Mouse (Mus musculus): ENCODE measurements around the gene Rfc5.
"Not testable (repeated sequence)": the region's sequence is repeated elsewhere in the genome, so short reads cannot be mapped to it uniquely, and the experiment has no call there.

The Rfc5 gene

DNA sequence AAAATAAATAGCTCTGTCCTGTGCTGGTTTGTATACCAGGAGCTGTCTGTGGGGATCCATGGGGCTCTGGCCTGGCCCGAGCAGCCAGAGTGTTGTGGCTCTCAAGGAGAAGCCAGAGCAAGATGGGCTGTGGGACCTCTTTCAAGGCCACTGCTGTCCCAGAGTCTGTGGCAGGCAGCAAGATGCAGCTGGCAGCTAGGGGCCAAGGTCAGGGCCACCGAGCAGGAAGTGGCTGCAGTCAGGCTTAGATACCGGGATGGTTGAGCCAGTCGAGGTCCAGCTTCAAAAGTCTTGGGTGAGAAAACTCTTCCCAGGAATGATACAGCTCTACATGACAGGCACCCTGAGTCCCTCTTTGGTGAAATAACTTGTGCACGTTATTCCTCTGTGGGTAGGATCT, 41.8 kb downstream of the Rfc5 start:
- no peak for DNase-seq

GRCm38 (mm10) chr5:117346281-117346680, 42.6 kb downstream of the Rfc5 start:
- DNase-seq, result no peak

DNA sequence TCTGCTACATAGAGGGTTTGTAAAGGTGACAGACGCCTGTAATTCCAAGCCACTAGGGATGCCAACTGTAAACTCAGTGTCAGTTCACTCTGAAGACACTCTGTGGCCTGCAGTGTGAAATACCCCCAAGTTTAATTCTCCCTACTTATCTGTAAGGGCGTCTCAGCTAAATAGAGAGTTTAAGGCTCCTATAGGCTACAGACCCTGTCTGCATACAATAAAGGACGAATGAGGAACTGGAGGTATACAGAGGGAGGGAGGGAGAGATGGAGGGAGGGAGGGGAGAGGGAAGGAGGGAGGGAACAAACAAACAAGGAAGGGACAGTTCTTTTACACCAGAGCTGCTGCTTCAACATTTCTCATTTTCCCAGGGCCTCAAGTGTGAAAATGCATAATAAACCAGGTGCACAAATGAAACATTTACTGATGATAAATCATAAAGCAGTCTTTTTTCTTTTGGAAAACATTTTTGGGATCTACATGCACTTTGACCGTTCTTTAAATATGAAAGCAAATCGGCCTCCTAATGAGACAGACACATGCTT, 43.3 kb downstream of the Rfc5 start:
- no peak for DNase-seq

DNA sequence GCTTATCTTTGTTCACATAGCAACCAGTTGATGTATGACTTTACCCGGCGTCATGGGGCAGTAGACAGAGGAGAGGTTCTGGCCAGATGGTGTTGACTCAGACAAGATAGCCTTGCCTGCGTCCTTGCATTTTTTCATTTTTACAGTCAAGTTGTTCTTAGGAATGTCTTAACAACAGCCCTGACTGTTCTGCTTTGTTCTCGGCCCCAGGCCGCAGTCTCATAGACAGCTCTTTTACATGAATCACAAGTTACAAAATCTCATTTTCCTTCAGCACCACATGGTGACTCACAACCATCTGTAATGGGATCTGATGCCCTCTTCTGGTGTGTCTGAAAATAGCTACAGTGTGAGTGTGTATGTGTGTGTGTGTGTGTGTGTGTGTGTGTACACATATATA, 44.4 kb downstream of the Rfc5 start:
- not testable (repeated sequence) for DNase-seq

- DNase-seq, result no peak
These were observed 47.0 kb downstream of the Rfc5 start for GRCm38 (mm10) chr5:117341896-117342295.

- no peak for DNase-seq
These were observed 48.8 kb downstream of the Rfc5 start for GRCm38 (mm10) chr5:117340081-117340480.

DNA sequence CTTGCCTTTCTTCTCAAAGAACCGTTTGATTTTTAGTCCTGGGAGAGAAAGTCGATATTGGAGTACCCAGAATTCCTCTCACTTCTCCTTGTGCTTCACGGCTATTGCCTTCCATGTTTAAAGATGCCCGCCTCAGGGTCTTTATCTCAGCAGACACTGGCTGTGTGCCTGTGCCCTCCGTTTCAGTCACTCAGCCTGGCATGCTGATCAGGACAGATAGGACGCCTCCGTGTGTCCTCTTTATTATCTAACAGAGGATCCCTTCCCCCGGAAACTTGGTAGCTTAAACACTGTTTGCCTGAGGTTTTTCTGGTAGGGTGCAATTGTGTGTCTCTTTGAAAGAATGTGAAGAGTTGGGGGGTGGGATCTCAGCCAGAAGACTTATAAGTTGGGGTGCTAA, 50.3 kb downstream of the Rfc5 start:
- DNase-seq, result no peak

DNA sequence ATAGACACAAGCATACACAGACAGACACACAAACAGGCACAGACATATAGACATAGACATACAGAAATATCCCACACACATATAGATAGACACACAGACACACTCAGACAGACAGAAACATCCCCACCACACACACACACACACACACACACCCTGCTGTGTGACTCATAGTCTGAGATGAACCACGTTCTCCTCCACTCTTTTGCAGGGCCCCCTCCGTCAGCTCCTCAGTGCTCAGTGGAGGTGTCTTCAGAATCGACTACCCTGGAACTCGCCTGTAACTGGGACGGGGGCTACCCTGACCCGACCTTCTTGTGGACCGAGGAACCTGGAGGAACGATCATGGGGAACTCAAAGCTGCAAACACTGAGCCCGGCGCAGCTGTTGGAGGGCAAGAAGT, 50.8 kb downstream of the Rfc5 start:
- DNase-seq, result no peak

DNA sequence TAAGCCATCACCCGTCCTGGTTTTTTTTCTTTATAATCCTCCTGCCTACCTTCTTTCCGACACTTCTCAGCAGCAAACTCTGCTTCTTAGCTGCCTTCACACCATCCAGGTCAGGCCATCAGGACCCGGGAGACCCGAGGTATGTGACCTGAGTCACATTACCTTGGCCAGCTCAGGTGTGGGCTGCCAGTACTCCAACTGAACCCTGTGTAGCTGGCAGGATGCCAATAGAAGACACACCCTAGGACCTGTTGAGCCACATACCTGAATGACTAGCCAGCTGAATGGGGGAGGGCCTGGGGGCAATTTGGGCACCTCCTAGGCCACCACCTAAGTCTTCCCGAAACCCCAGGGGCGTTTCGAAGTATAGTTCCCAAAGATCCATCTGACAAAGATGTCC, 58.4 kb downstream of the Rfc5 start:
- no peak for DNase-seq

All from cerebellum, adult 9-10 months (tissue).